Mouse (Mus musculus) inflammation-experienced regulatory T-cells (primary cell): ENCODE results near the gene Tmem17. TPM values are rescaled to one million over a fixed set of nuclear protein-coding genes. Genes with fewer than 3 reads are reported as not detected.

Experiments
- polyA plus RNA-seq, 2 experiments: library from polyadenylated mRNA; unstranded; fragments of 100-300 nt; shearing (Covaris generic); gene quantifications; one replicate each; pipeline ENCODE4 v1.2.1; 2017

Gene Tmem17
- polyA plus RNA-seq = 1 to 10 TPM; 1.4 to 2.4 TPM

DNA sequence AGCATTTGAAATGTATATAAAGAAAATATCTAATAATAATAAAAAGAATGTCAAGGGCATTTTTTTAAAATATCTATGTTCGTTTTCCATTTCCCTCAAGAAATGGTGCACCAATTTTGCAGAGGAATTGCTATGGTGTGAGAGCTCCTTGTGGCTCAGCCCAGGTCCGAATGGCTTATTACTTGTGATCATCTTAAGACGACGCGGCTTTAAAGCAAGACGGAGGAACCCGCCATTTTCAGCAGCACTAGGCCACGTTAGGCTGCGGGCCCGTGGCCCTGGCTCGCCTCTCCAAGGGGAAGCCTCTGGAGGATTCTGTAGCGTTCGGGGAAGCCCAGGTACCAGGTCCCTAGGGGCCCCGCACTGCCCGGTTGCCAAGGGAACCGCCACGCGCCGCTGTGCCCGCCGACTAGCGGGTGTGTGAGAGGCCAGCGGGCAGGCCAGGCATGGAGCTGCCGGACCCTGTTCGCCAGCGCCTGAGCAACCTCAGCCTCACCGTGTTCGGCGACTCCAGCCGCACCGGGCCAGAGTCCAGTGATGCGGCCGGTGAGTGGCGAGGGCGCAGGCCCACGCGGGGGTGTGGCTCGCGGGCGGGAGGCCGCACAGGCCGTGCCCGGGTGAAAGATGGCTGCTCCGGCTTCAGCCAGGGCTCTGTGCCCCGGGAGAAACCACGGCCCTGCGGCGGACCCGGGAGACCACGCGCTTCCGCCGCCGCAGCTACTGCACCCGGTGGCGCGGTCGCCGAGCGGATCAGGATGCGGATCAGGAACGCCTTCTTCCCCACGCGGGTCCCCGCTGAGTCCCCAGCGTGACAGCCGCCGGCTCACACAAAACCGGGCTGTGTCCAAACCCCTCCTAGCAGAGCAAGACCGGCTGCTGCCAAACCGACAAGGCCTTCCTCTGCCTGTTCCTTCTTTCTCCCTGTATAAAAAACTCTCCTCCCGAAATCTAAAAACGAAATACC, at the start of gene Tmem17:
Gene Tmem17, plus strand, starts transcription at position 51 of the 964 bp plus-strand sequence.

Other genes starting within 250 kb of the Tmem17 start
- 1 to 10 TPM; 2.9 to 3.1 TPM for gene Ehbp1, start 169.8 kb upstream of the Tmem17 start, polyA plus RNA-seq